Mouse (Mus musculus) MEL (cell line): Measurements from ENCODE around the gene Riok1. TPM values are rescaled to one million over a fixed set of nuclear protein-coding genes. Genes with fewer than 3 reads are reported as not detected.

Source experiments
- DNase-seq: peaks from one replicate; pipeline ENCODE4 v3.0.0; 2011; ENCODE audit warnings: low read depth, low spot score
- H3K27ac ChIP-seq: 2 replicates; pipeline ENCODE4 v1.5.1; 2012; ENCODE audit warnings: low read depth, mild to moderate bottlenecking, control low read depth, low read length, moderate library complexity; ENCODE audit not compliant: control insufficient read depth
- H3K27me3 ChIP-seq, 2 experiments: fragments of 150-350 bp in 1 of 2; sonication (generic) in 1 of 2; 2 replicates each; pipeline ENCODE4 v1.6.1; 2012; ENCODE audit warnings: low read length in 2 of 2, mild to moderate bottlenecking in 2 of 2, improper control_type of control experiment in 1 of 2, moderate library complexity in 1 of 2; ENCODE audit not compliant: insufficient read depth in 2 of 2, control insufficient read depth in 1 of 2
- H3K36me3 ChIP-seq, 2 experiments: 2 replicates each; pipeline ENCODE4 v1.6.1; 2012 to 2014; ENCODE audit warnings: low read length in 2 of 2, improper control_type of control experiment in 1 of 2, inconsistent platforms in 1 of 2, mild to moderate bottlenecking in 1 of 2; ENCODE audit not compliant: insufficient read depth in 2 of 2, control insufficient read depth in 1 of 2
- H3K4me1 ChIP-seq, 2 experiments: fragments of 150-350 bp in 1 of 2; sonication (generic) in 1 of 2; 2 replicates each; pipeline ENCODE4 v1.6.1; 2012; ENCODE audit warnings: low read length in 2 of 2, improper control_type of control experiment in 1 of 2, mild to moderate bottlenecking in 1 of 2; ENCODE audit not compliant: insufficient read depth in 2 of 2, control insufficient read depth in 1 of 2
- H3K4me3 ChIP-seq, 2 experiments: fragments of 150-350 bp in 1 of 2; sonication (generic) in 1 of 2; 2 replicates each; pipeline ENCODE4 v1.5.1; 2012; ENCODE audit warnings: low read depth in 2 of 2, low read length in 2 of 2, mild to moderate bottlenecking in 2 of 2, moderate library complexity in 2 of 2, control low read depth in 1 of 2, improper control_type of control experiment in 1 of 2; ENCODE audit not compliant: control insufficient read depth in 1 of 2, insufficient read depth in 1 of 2
- H3K79me2 ChIP-seq: 2 replicates; pipeline ENCODE4 v1.6.1; 2012; ENCODE audit warnings: mild to moderate bottlenecking, low read length, moderate library complexity; ENCODE audit not compliant: control insufficient read depth, poor library complexity, insufficient read depth
- H3K9ac ChIP-seq: 2 replicates; pipeline ENCODE4 v1.6.1; 2012; ENCODE audit warnings: low read depth, mild to moderate bottlenecking, control low read depth, low read length, moderate library complexity; ENCODE audit not compliant: control insufficient read depth, poor library complexity, severe bottlenecking
- H3K9me3 ChIP-seq: fragments of 150-350 bp; sonication (generic); replicated peaks from 2 replicates; pipeline ENCODE4 v1.6.1; 2012; ENCODE audit warnings: mild to moderate bottlenecking, low read length, improper control_type of control experiment, moderate library complexity; ENCODE audit not compliant: insufficient read depth
- BHLHE40 ChIP-seq: IDR thresholded peaks from 2 replicates; pipeline ENCODE4 v1.6.1; 2012; ENCODE audit warnings: low read depth, mild to moderate bottlenecking, inconsistent platforms, low read length, improper control_type of control experiment, borderline replicate concordance
- CHD2 ChIP-seq: IDR thresholded peaks from 2 replicates; pipeline ENCODE4 v1.6.1; 2011; ENCODE audit warnings: low read length, improper control_type of control experiment
- CTCF ChIP-seq, 3 experiments: IDR thresholded peaks in 2 of 3; conservative IDR thresholded peaks in 1 of 3; 2 replicates each; pipeline ENCODE4 v1.5.1; 2011 to 2012; ENCODE audit warnings: low read length in 3 of 3, low read depth in 2 of 3, mild to moderate bottlenecking in 2 of 3, improper control_type of control experiment in 1 of 3, inconsistent platforms in 1 of 3, mixed read lengths in 1 of 3, moderate library complexity in 1 of 3; ENCODE audit not compliant: control insufficient read depth in 1 of 3, insufficient read depth in 1 of 3, poor library complexity in 1 of 3, severe bottlenecking in 1 of 3
- ELF1 ChIP-seq: IDR thresholded peaks from 2 replicates; pipeline ENCODE4 v1.6.1; 2014; ENCODE audit warnings: low read depth, mild to moderate bottlenecking, inconsistent platforms, low read length, improper control_type of control experiment, moderate library complexity
- EP300 ChIP-seq, 2 experiments: IDR thresholded peaks; 2 replicates each; pipeline ENCODE4 v1.6.1; 2011; ENCODE audit warnings: improper control_type of control experiment in 2 of 2, low read length in 2 of 2, low read depth in 1 of 2, mild to moderate bottlenecking in 1 of 2
- ETS1 ChIP-seq: IDR thresholded peaks from 2 replicates; pipeline ENCODE4 v1.6.1; 2012; ENCODE audit warnings: low read depth, mild to moderate bottlenecking, inconsistent platforms, low read length, improper control_type of control experiment, moderate library complexity
- GATA1 ChIP-seq: IDR thresholded peaks from 2 replicates; pipeline ENCODE4 v1.6.1; 2011; ENCODE audit warnings: low read depth, low read length, improper control_type of control experiment
- HCFC1 ChIP-seq: IDR thresholded peaks from 2 replicates; pipeline ENCODE4 v1.6.1; 2012; ENCODE audit warnings: low read depth, mild to moderate bottlenecking, inconsistent platforms, low read length, improper control_type of control experiment, moderate library complexity
- JUND ChIP-seq: IDR thresholded peaks from 2 replicates; pipeline ENCODE4 v1.6.1; 2011; ENCODE audit warnings: low read depth, mild to moderate bottlenecking, improper control_type of control experiment, low read length
- KAT2A ChIP-seq: conservative IDR thresholded peaks from 2 replicates; pipeline ENCODE4 v1.6.1; 2012; ENCODE audit warnings: low read depth, low read length, improper control_type of control experiment, inconsistent platforms
- MAZ ChIP-seq: IDR thresholded peaks from 2 replicates; pipeline ENCODE4 v1.6.1; 2012; ENCODE audit warnings: low read depth, mild to moderate bottlenecking, inconsistent platforms, low read length, improper control_type of control experiment
- MXI1 ChIP-seq: IDR thresholded peaks from 2 replicates; pipeline ENCODE4 v1.6.1; 2011; ENCODE audit warnings: mild to moderate bottlenecking, low read depth, low read length, improper control_type of control experiment
- MYB ChIP-seq: IDR thresholded peaks from 2 replicates; pipeline ENCODE4 v1.6.1; 2011; ENCODE audit warnings: mild to moderate bottlenecking, low read depth, low read length, improper control_type of control experiment
- MYC ChIP-seq: IDR thresholded peaks from 2 replicates; pipeline ENCODE4 v1.6.1; 2011; ENCODE audit warnings: low read depth, mild to moderate bottlenecking, low read length, improper control_type of control experiment, moderate library complexity
- NELFE ChIP-seq: IDR thresholded peaks from 2 replicates; pipeline ENCODE4 v1.6.1; 2011; ENCODE audit warnings: low read depth, low read length, improper control_type of control experiment
- POLR2A ChIP-seq, 2 experiments: IDR thresholded peaks; 2 replicates each; pipeline ENCODE4 v1.6.1; 2011 to 2012; ENCODE audit warnings: low read length in 2 of 2, mild to moderate bottlenecking in 2 of 2, control low read depth in 1 of 2, improper control_type of control experiment in 1 of 2, low read depth in 1 of 2, moderate library complexity in 1 of 2; ENCODE audit not compliant: control insufficient read depth in 1 of 2, insufficient read depth in 1 of 2, poor library complexity in 1 of 2
- POLR2AphosphoS5 ChIP-seq: IDR thresholded peaks from 2 replicates; pipeline ENCODE4 v1.6.1; 2012; ENCODE audit warnings: low read depth, borderline replicate concordance, mild to moderate bottlenecking, inconsistent platforms, low read length, moderate library complexity, mixed read lengths
- RCOR1 ChIP-seq: IDR thresholded peaks from 2 replicates; pipeline ENCODE4 v1.6.1; 2012; ENCODE audit warnings: low read depth, mild to moderate bottlenecking, inconsistent platforms, low read length, improper control_type of control experiment
- SIN3A ChIP-seq: IDR thresholded peaks from 2 replicates; pipeline ENCODE4 v1.6.1; 2012; ENCODE audit warnings: low read length, improper control_type of control experiment, inconsistent platforms
- TBP ChIP-seq: IDR thresholded peaks from 2 replicates; pipeline ENCODE4 v1.8.0; 2011; ENCODE audit warnings: low read depth, low read length, improper control_type of control experiment
- TCF12 ChIP-seq: IDR thresholded peaks from 2 replicates; pipeline ENCODE4 v1.6.1; 2014; ENCODE audit warnings: low read depth, mild to moderate bottlenecking, inconsistent platforms, low read length, improper control_type of control experiment, moderate library complexity
- USF2 ChIP-seq, 2 experiments: IDR thresholded peaks; 2 replicates each; pipeline ENCODE4 v1.6.1; 2011 to 2012; ENCODE audit warnings: improper control_type of control experiment in 2 of 2, low read length in 2 of 2, borderline replicate concordance in 1 of 2, inconsistent platforms in 1 of 2, low read depth in 1 of 2, mild to moderate bottlenecking in 1 of 2; ENCODE audit not compliant: insufficient read depth in 1 of 2
- ZC3H11A ChIP-seq: IDR thresholded peaks from 2 replicates; pipeline ENCODE4 v1.6.1; 2012; ENCODE audit warnings: low read depth, mild to moderate bottlenecking, inconsistent platforms, low read length, improper control_type of control experiment
- ZKSCAN1 ChIP-seq: IDR thresholded peaks from 2 replicates; pipeline ENCODE4 v1.6.1; 2012; ENCODE audit warnings: low read depth, mild to moderate bottlenecking, inconsistent platforms, low read length, improper control_type of control experiment, moderate library complexity
- ZMIZ1 ChIP-seq: IDR thresholded peaks from 2 replicates; pipeline ENCODE4 v1.6.1; 2012; ENCODE audit warnings: low read depth, mild to moderate bottlenecking, inconsistent platforms, low read length, improper control_type of control experiment, moderate library complexity
- polyA plus RNA-seq, 2 experiments: library from polyadenylated mRNA; stranded (reverse) in 1 of 2; unstranded in 1 of 2; fragments of >175 nt in 1 of 2; fragments of >200 nt in 1 of 2; gene quantifications; 2 replicates each; pipeline versions ENCODE4 v1.2.1 to v1.2.4; 2012; ENCODE audit warnings: low replicate concordance in 2 of 2, low read depth in 1 of 2; ENCODE audit not compliant: insufficient read length in 2 of 2, insufficient read depth in 1 of 2, missing spikeins in 1 of 2
- total RNA-seq: library from RNA; depleted of rRNA; stranded (reverse); fragments of 300-350 nt; gene quantifications from 2 replicates; pipeline ENCODE4 v1.2.3, GENCODE M21; 2012

Gene Riok1
- total and polyA plus RNA-seq, 3 experiments, result 40.5 to 43.7 TPM; not detected in 1

DNA sequence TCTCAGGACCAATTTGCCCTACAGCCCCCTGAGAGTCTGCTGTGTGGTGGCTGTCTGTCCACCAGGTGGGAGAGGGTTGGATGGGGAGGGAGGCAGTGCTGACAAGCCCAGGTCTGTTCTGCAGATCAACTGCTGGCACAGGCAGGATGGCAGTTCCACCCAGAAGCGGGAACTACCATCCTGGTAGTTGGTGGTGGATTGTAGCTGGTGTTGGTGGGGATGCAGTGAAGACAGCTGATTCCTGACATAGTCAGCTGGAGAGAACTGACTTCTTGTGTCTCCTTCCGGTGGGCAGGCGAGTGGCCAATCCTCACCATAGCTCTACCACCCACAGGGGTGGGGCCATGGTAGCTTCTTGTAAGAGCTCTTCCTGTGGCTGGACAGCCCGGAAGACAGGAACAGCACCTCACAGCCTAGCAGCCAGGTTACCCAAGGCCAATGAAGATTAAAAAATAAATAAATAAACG, 26.3 kb upstream of the Riok1 start:
- H3K27ac ChIP-seq, result peak overlapping the region; percentile 83
- no peaks in the 10 kb centered on the region for H3K27me3 ChIP-seq
- no peaks in the 10 kb centered on the region for H3K79me2 ChIP-seq
- no peaks in the 10 kb centered on the region for H3K9me3 ChIP-seq
- H3K9ac ChIP-seq, result peak overlapping the region; percentile 55
- peak; percentile 91 for TF ChIP-seq ETS1
- TF ChIP-seq POLR2AphosphoS5, result peak; percentile 91; the same call in 1 of the 2 replicates
- peak in 1 of 2 experiments; percentile 66; a peak in 2 of 4 replicates for TF ChIP-seq POLR2A (IDR thresholded peaks at IDR 0.05; ENCODE audit: control insufficient read depth in 1 of 2, insufficient read depth in 1 of 2, low read depth in 1 of 2, low read length in 2 of 2, poor library complexity in 1 of 2)
- TF ChIP-seq TBP, result peak; percentile 61; the same call in 1 of the 2 replicates
- TF ChIP-seq NELFE, result peak; percentile 17; the same call in 1 of the 2 replicates
- no peak for TF ChIP-seq CTCF (IDR thresholded peaks at IDR 0.05 in 2 of 3, conservative IDR thresholded peaks at IDR 0.05 in 1 of 3; ENCODE audit: control insufficient read depth in 1 of 3, insufficient read depth in 1 of 3, low read depth in 2 of 3, low read length in 3 of 3, poor library complexity in 1 of 3, severe bottlenecking in 1 of 3)
- TF ChIP-seq CHD2, result no peak
- no peak for TF ChIP-seq MYB
- TF ChIP-seq EP300 (IDR thresholded peaks at IDR 0.05; ENCODE audit: low read depth in 1 of 2, low read length in 2 of 2), result peak in 1 of 2 experiments; percentile 8; a peak in 1 of 4 replicates
- peak; percentile 54 for TF ChIP-seq SIN3A
- no peak for TF ChIP-seq ZC3H11A
- no peak for TF ChIP-seq RCOR1
- TF ChIP-seq USF2 (IDR thresholded peaks at IDR 0.05; ENCODE audit: borderline replicate concordance in 1 of 2, insufficient read depth in 1 of 2, low read depth in 1 of 2, low read length in 2 of 2), result no peak
- TF ChIP-seq MAZ, result peak; percentile 14; the same call in 1 of the 2 replicates
- no peak for TF ChIP-seq KAT2A
- peak; percentile 67 for TF ChIP-seq ELF1
- peak; percentile 42; the same call in 1 of the 2 replicates for TF ChIP-seq HCFC1
- TF ChIP-seq, all 39 proteins: peak for 10
- peaks cover 0 to 15% of the 10 kb centered on the region in 2 experiments; a peak in 2 of 4 replicates for H3K36me3 ChIP-seq
- DNase-seq, result peak; percentile 90
- H3K4me3 ChIP-seq, result peak overlapping the region; percentile 36 to 44
- H3K4me1 ChIP-seq, result peaks cover 11 to 14% of the 10 kb centered on the region in 2 experiments

DNA sequence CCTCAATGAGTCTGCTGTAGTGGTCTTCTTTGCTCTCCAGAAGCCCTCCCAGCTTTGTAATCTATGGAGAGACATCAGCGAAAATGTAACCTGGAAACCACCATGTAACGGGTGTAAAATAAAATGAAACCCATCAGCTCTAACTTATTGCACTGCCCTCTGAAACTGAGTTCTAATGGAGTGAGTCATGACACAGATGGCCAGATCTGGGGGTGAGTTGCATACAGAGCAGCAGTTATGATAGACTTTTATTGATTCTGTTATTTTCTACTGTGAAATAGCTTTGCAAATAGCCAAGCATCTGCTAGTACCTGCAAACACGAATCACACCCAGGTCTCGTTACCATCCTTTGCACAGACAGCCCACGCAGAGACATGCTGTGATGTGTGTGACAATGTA, 24.4 kb upstream of the Riok1 start:
- H3K4me1 ChIP-seq, result peaks cover 11 to 20% of the 10 kb centered on the region in 2 experiments
- peaks cover 0 to 15% of the 10 kb centered on the region in 2 experiments; a peak in 2 of 4 replicates for H3K36me3 ChIP-seq
- H3K79me2 ChIP-seq, result no peaks in the 10 kb centered on the region
- no peak overlapping the region for H3K27ac ChIP-seq
- H3K9me3 ChIP-seq, result no peaks in the 10 kb centered on the region
- no peak overlapping the region for H3K4me3 ChIP-seq
- no peak for DNase-seq
- no peaks in the 10 kb centered on the region for H3K27me3 ChIP-seq
- no peak overlapping the region for H3K9ac ChIP-seq
- TF ChIP-seq NELFE (no peak), MXI1 (no peak), GATA1 (no peak), CHD2 (no peak), MYC (no peak), POLR2AphosphoS5 (no peak), JUND (no peak), MAZ (no peak), ZMIZ1 (no peak), KAT2A (no peak), ZKSCAN1 (no peak), CTCF (IDR thresholded peaks at IDR 0.05 in 2 of 3, conservative IDR thresholded peaks at IDR 0.05 in 1 of 3; ENCODE audit: control insufficient read depth in 1 of 3, insufficient read depth in 1 of 3, low read depth in 2 of 3, low read length in 3 of 3, poor library complexity in 1 of 3, severe bottlenecking in 1 of 3) (no peak), ZC3H11A (no peak), BHLHE40 (no peak), EP300 (IDR thresholded peaks at IDR 0.05; ENCODE audit: low read depth in 1 of 2, low read length in 2 of 2) (no peak), TCF12 (no peak)
